Mouse (Mus musculus) liver, adult 2 months (tissue): ENCODE data around the gene Rad51b. TPM values are rescaled to one million over a fixed set of nuclear protein-coding genes. Genes with fewer than 3 reads are reported as not detected.

Experiments used
- DNase-seq: peaks from one replicate; pipeline ENCODE4 v3.0.0-alpha.2; 2011; ENCODE audit warnings: low read depth, low spot score; ENCODE audit errors: extremely low read depth
- H3K27ac ChIP-seq: fragments of 200-500 bp; replicated peaks from 2 replicates; pipeline ENCODE4 v1.5.1; 2012; ENCODE audit warnings: low read depth, mild to moderate bottlenecking, control low read depth, inconsistent platforms, low read length; ENCODE audit not compliant: insufficient read depth
- H3K27me3 ChIP-seq: fragments of 200-500 bp; 2 replicates; pipeline ENCODE4 v1.6.1; 2012; ENCODE audit warnings: mild to moderate bottlenecking, moderate library complexity, low read length, inconsistent platforms; ENCODE audit not compliant: control insufficient read depth, insufficient read depth
- H3K36me3 ChIP-seq: fragments of 200-500 bp; 2 replicates; pipeline ENCODE4 v1.6.1; 2012; ENCODE audit warnings: low read length, inconsistent platforms; ENCODE audit not compliant: control insufficient read depth, insufficient read depth
- H3K4me1 ChIP-seq: fragments of 200-500 bp; 2 replicates; pipeline ENCODE4 v1.6.1; 2011; ENCODE audit warnings: low read length; ENCODE audit not compliant: control insufficient read depth, insufficient read depth
- H3K4me3 ChIP-seq: fragments of 200-500 bp; 2 replicates; pipeline ENCODE4 v1.5.1; 2011; ENCODE audit warnings: low read depth, mild to moderate bottlenecking, control low read depth, low read length, moderate library complexity; ENCODE audit not compliant: insufficient read depth
- H3K79me2 ChIP-seq: fragments of 200-500 bp; 2 replicates; pipeline ENCODE4 v1.6.1; 2012; ENCODE audit warnings: inconsistent platforms, mild to moderate bottlenecking, low read length, moderate library complexity; ENCODE audit not compliant: control insufficient read depth, insufficient read depth
- H3K9ac ChIP-seq: fragments of 200-500 bp; 2 replicates; pipeline ENCODE4 v1.6.1; 2012; ENCODE audit warnings: low read depth, mild to moderate bottlenecking, control low read depth, inconsistent platforms, low read length
- CTCF ChIP-seq: fragments of 200-500 bp; IDR thresholded peaks from 2 replicates; pipeline ENCODE4 v1.5.1; 2011; ENCODE audit warnings: low read depth, low read length, control low read depth
- POLR2A ChIP-seq: fragments of 200-500 bp; IDR thresholded peaks from 2 replicates; pipeline ENCODE4 v1.6.1; 2011; ENCODE audit warnings: low read length, control low read depth; ENCODE audit not compliant: insufficient read depth; ENCODE audit errors: extremely low read depth
- whole genome bisulfite sequencing: fragments of 180-500 bp; shearing (Covaris S2); methylation state at CpG from one replicate; pipeline ENCODE4 v1.1.7; 2018; 5-methylcytosine and 5-hydroxymethylcytosine counted together
- polyA plus RNA-seq: library from polyadenylated mRNA; depleted of rRNA; stranded (reverse); fragments of >200 nt; gene quantifications from 2 replicates; pipeline ENCODE4 v1.2.3, GENCODE M21; 2012
- total RNA-seq: library from RNA; depleted of rRNA; stranded (reverse); fragments of >200 nt; gene quantifications from 2 replicates; pipeline ENCODE4 v1.2.3, GENCODE M21; 2014

Rad51b gene
- total and polyA plus RNA-seq, 2 experiments, result 0.55 to 1.7 TPM

GRCm38 (mm10) chr12:79714484-79714883 is 417.4 kb downstream of the Rad51b start:
- Histone ChIP-seq H3K9ac (no peak overlapping the region), H3K36me3 (no peaks in the 10 kb centered on the region), H3K79me2 (no peaks in the 10 kb centered on the region), H3K4me1 (no peaks in the 10 kb centered on the region), H3K4me3 (no peak overlapping the region), H3K27ac (no peak overlapping the region), H3K27me3 (no peaks in the 10 kb centered on the region)
- 89% methylated on average over 6 of the region's 6 CpGs for WGBS
- TF ChIP-seq CTCF (no peak), POLR2A (no peak)
- no peak for DNase-seq

GRCm38 (mm10) chr12:79715506-79716345 is 418.6 kb downstream of the Rad51b start:
- TF ChIP-seq POLR2A (no peak), CTCF (no peak)
- 88% methylated on average over 12 of the region's 12 CpGs for WGBS
- H3K4me1 ChIP-seq, result no peaks in the 10 kb centered on the region
- no peak overlapping the region for H3K4me3 ChIP-seq
- no peaks in the 10 kb centered on the region for H3K36me3 ChIP-seq
- no peak for DNase-seq
- no peak overlapping the region for H3K27ac ChIP-seq
- no peaks in the 10 kb centered on the region for H3K27me3 ChIP-seq
- H3K9ac ChIP-seq, result no peak overlapping the region
- no peaks in the 10 kb centered on the region for H3K79me2 ChIP-seq

- H3K79me2 ChIP-seq, result no peaks in the 10 kb centered on the region
- no peak overlapping the region for H3K27ac ChIP-seq
- H3K4me3 ChIP-seq, result no peak overlapping the region
- H3K36me3 ChIP-seq, result no peaks in the 10 kb centered on the region
- WGBS, result 82% methylated on average over 10 of the region's 10 CpGs
- no peaks in the 10 kb centered on the region for H3K4me1 ChIP-seq
- DNase-seq, result no peak
- no peaks in the 10 kb centered on the region for H3K27me3 ChIP-seq
- no peak for TF ChIP-seq POLR2A
- no peak for TF ChIP-seq CTCF
- H3K9ac ChIP-seq, result no peak overlapping the region
Observed at GRCm38 (mm10) chr12:79719091-79719846, 422.2 kb downstream of the Rad51b start.

- Histone ChIP-seq H3K4me3 (no peak overlapping the region), H3K36me3 (no peaks in the 10 kb centered on the region), H3K9ac (no peak overlapping the region), H3K79me2 (no peaks in the 10 kb centered on the region), H3K27me3 (no peaks in the 10 kb centered on the region), H3K27ac (no peak overlapping the region), H3K4me1 (no peaks in the 10 kb centered on the region)
- no peak for TF ChIP-seq POLR2A
- no peak for TF ChIP-seq CTCF
- DNase-seq, result no peak
- 100% methylated on average over 1 of the region's 1 CpGs for WGBS
Observed at GRCm38 (mm10) chr12:79719847-79720201, 422.7 kb downstream of the Rad51b start.

- no peaks in the 10 kb centered on the region; the same call in 1 of the 2 replicates for H3K4me1 ChIP-seq
- no peak overlapping the region for H3K9ac ChIP-seq
- no peaks in the 10 kb centered on the region for H3K36me3 ChIP-seq
- no peak for TF ChIP-seq CTCF
- no peak for TF ChIP-seq POLR2A
- no peak overlapping the region for H3K27ac ChIP-seq
- DNase-seq, result no peak
- no peaks in the 10 kb centered on the region; the same call in 1 of the 2 replicates for H3K27me3 ChIP-seq
- H3K79me2 ChIP-seq, result no peaks in the 10 kb centered on the region
- no peak overlapping the region for H3K4me3 ChIP-seq
Observed at GRCm38 (mm10) chr12:79724875-79725274, 427.8 kb downstream of the Rad51b start.
